Mouse (Mus musculus): ENCODE results near the gene Ppp1cc.

The Ppp1cc gene

DNA sequence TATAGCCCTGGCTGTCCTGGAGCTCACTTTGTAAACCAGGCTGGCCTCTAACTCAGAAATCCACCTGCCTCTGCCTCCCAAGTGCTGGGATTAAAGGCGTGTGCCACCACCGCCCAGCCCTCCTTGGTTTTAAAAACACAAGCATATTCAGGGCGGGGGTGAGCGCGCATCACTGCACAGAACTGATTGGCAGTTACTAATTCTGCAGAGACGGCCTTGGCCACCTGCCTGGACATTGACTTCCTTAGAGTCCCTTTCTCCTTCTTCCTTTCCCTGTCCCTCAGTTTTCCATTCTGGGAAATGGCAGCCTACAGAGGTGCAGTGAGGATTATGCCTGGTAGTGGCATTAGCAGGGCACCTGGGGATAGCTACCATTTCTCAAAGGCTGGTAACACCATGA is 59.6 kb downstream of the Ppp1cc start:
- DNase-seq = no peak

DNA sequence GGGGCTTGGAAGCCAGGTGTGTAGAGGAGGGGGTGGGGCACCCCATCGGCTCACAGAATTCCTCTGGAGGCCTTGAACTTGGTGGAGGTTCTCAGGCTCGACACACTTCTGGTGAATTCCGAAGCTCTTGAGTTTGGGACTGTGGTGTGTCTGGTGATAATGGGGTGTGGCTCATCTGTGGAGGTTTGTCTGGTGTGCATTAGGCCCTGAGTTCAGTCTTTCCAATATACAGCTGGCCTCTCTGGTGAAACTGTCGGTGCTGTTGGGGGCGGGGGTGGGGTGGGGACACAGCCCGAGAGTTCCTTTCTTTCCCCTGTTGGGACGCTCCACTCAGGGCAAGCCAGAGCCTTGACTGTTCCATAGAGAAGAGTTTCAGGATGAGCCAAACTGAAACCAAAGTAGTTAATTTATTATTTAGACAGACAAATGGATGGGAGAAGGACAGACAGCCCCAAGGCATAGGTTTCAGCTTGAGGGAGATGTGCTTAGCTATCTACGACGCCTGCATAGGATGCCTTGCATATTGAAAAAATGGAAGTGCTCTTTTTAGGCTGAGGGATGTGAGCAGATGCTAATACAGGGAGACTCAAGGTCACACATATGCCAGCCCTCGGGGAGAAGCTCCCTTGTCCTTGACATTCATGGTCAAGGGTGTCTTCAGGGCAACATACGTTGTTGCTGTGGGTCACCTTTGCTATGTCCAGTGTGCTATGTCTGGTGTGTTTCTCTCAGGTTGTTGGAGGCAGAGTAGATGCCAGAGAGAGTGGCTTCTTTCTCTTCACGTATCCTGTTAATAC is 60.2 kb downstream of the Ppp1cc start:
- DNase-seq = no peak

GRCm38 (mm10) chr5:122218928-122219327 is 60.9 kb downstream of the Ppp1cc start:
- DNase-seq = peak in 1 of 2 experiments; percentile 36

DNA sequence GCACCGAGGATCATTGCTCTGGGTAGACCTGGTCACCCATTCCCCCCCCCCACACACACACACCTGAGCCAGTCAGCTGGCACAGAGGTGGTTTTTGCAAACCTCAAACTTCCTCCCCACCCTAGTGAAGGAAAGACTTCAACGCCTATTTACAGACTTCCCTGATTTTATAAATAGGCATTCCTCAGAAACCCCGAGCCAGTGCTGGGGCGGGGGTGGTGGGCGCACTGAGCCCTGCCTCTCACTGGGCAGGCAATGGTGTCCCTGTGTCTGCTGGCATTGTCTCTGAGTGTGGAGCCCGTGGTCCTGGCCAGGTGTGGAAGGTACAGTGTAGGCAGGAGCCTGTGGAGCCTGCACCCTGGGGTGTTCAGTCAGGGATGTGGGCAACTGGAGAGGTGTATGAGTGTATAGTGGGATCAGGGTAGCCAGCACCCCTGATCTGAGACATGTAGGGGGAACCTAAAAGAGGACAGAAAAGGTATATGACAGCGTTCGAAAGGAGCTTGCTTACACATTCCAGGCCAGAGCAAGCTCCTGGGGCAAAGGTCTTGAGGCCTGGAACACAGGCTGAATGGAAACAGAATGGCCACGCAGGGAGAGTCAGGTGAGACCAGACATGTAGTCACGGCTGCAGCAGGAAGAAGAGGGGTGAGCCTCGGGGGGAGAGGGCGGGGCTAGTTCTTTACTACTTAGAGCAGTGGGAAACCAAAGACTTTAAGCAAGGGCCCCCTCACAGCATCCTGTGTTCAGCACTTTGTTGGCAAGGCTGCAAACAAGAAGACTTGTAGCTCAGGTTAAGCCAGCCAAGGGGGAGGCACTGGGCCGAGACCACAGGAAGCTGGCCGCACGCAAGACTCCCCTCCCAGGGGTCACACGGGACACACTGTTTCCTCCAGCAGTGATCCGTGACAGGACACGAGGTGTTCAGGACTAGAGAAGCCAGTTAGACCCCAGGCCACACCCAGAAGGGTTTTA is 61.9 kb downstream of the Ppp1cc start:
- peak; percentile 48 to 64 for DNase-seq

DNA sequence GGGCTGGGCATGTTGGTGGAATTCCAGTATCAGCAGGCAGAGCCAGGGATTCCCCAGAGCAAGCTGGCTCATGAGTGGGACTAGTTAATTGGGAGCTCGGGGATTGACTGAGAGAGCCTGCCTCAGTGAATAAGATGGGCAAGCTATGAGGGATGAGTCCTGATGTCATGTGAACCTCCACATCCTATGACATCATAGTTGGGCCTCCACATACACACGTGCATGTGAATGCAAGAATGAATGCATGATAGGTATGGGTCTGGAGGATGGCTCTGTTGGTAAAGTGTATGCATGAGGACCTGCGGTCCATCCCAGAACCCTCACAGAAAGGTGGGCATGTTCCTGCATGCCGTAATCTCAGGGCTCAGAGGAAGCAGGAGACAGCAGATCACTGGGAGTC is 63.0 kb downstream of the Ppp1cc start:
- DNase-seq = no peak

- DNase-seq = no peak
These were observed 66.2 kb downstream of the Ppp1cc start for GRCm38 (mm10) chr5:122224291-122224690.
